Mouse (Mus musculus): ENCODE results near the gene Cd3g.

Gene Cd3g

DNA sequence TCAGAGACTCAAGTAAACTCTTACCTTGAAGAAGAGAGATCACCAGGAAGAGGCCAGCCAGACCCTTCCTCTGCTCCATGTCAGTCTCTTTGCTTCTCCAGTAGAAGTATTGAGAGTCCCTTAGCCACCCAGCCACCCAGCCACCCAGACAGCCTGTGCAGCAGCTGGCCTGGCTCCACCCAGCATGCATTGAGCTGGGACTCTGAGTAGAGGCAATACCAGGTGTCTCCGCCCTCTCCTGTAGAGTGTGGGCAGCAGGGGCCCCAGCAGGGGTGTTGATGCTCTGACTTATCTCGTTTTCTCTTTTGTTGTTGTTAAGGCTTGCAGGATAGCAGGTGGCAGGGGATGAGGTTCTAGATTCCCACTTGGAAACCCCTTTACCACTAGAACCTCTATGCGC is at the start of gene Cd3g:
Gene Cd3g (minus strand): TSS at position 190 of the 400 bp plus-strand sequence.
- DNase-seq (ENCODE audit: extremely low spot score): no peak

- no peak for DNase-seq (ENCODE audit: extremely low spot score)
Observed at GRCm38 (mm10) chr9:45027376-45027775, 47.1 kb upstream of the Cd3g start.

DNA sequence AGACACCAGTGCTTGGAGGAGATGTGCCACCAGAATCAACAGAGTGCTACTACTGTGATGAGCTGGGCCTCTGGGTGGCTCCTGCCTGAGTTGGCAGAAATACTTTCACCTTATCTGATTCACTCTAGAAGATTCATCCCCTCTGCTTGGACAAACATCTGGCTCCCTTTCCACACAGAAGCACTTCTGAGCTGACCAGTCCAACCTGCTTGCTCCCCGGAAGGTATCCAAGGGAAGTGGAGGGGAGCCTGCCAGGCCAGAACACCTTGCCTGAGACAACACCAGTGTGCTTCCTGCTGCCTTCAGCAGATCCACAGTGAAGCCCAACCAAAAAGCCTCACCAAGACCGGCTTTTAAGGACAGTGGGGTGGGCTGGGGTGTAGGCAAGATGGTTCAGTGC is 44.0 kb upstream of the Cd3g start:
- DNase-seq (ENCODE audit: extremely low spot score): no peak

GRCm38 (mm10) chr9:45023638-45024037 is 43.4 kb upstream of the Cd3g start:
- no peak for DNase-seq (ENCODE audit: extremely low spot score)

- DNase-seq (ENCODE audit: extremely low spot score): peak; percentile 58
Observed at GRCm38 (mm10) chr9:45022800-45023199, 42.6 kb upstream of the Cd3g start.

DNA sequence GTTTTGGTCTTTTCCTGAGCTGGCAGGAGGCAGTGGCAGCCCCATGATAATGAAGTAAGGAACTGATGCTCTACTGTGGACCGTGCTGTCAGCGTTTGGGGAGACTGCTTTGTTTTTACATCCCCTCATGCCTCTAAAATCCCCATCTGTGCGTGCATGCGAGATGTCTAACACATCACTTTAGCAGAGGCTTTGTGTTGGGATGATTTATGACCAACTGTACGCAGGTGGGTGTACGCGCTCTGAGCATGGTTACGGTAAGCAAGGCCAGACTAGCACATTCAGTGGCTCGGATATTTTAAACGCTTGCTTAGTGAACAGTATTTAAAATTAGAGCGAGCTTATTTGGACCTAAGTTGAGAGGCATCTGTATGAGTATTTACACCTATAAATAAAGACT is 37.8 kb upstream of the Cd3g start:
- no peak for DNase-seq (ENCODE audit: extremely low spot score)

GRCm38 (mm10) chr9:45015841-45016240 is 35.6 kb upstream of the Cd3g start:
- no peak for DNase-seq (ENCODE audit: extremely low spot score)

DNA sequence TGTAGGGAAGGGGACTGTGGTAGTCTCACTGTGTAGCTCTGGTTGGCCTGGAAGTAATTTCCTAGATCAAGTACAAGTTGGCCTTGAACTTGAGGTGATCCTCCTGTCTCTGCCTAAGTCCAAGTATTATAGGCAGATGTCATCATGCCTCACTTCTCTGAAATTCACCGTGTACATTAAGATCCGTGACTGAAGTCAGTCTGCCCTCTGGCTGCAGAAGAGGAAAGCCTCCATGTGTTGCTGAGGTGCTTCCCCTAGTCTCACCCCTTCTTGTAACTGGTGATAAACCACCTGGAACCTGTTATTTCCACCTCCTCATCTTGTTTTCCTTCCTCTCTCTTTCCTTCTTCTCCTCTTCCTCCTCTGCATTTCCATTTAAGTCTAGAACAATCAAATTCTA is 34.6 kb upstream of the Cd3g start:
- no peak for DNase-seq (ENCODE audit: extremely low spot score)

DNA sequence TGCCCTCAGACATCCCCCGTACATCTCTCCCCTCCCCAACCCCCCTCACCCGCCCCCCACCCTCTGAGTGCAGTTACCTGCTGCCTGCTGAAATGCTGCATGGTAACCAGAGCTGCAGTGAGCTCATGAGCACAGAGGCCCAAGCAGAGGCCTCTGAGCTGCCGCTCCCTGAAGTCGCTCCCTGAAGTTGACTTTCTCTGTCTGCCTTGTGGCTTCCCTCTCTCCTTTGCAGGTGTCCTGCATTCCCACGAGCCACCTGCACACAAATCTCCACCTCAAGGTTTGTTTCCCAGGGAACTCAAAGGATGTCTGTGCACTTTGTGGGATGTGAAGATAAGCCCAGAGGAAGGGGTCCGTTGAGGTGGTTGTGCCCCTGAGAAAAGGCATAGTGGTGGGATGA is 31.1 kb upstream of the Cd3g start:
- DNase-seq (ENCODE audit: extremely low spot score): no peak

GRCm38 (mm10) chr9:45010461-45010860 is 30.2 kb upstream of the Cd3g start:
- no peak for DNase-seq (ENCODE audit: extremely low spot score)

GRCm38 (mm10) chr9:45009180-45010078 is 29.2 kb upstream of the Cd3g start, which contains the start of gene Cd3e:
TSS of gene Cd3e (minus strand) at chr9:45009627.
- no peak for DNase-seq (ENCODE audit: extremely low spot score)

GRCm38 (mm10) chr9:45008342-45008741 is 28.1 kb upstream of the Cd3g start:
- DNase-seq (ENCODE audit: extremely low spot score): no peak

DNA sequence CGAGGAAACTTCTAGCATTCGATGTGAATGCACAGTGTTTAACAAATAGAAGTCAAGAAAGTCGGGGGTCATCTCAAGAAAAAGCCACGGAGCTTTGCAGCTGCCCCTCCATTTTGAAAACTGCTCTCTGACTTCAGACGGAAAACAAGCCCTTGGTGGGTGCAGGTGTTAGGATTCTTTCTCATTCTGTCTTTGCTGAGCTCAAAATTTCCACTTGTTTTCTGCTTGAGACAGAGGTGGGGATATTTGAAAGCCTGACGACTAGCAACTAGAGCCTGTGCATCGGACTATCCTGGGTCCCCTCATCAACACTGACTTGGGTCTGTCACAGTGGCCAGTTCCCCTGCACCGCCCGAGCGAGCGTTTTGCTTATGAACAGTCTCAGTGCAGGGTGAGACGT is 27.2 kb upstream of the Cd3g start:
- no peak for DNase-seq (ENCODE audit: extremely low spot score)

- DNase-seq (ENCODE audit: extremely low spot score): no peak
Observed at GRCm38 (mm10) chr9:45000249-45000648, 20.0 kb upstream of the Cd3g start.

DNA sequence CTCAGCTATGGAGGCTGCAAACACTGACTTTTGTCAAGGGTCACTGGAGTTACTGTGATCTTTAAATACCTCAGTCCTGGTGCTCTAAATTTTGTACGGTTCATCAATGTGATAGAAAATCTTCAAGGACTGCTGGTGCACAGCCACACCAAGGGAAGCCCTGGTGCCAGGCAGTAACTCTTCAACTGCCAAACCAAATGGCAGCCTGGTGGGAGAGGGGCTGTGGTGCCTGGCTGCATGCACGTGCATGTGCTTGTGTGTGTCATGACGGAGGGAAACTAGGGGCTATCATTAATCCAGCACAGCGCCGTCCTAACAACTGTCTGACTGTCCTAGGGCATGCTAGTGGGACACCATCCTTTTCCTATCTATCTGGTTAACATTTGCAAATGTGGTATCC is 19.5 kb upstream of the Cd3g start:
- DNase-seq (ENCODE audit: extremely low spot score): no peak

- DNase-seq (ENCODE audit: extremely low spot score): no peak
Observed at GRCm38 (mm10) chr9:44999171-44999570, 18.9 kb upstream of the Cd3g start.

DNA sequence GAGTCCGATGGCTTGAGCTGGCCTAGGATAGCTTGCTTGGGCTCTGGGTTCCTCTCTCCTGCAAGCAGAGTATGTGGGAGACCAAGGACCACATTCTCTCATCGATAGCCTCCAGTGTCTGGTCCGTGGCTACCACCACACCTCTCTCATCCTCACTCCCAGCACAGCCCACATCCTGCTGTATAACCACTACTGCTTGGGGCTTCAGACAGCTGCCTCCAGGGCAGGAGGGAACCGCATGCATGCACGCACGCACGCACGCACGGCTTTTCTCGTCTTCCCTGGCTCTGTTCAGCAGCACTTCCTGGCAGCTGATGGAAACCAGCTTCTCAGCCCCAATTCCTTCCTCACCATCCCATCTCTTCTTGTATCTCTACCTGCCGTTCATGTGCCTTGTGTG is 17.9 kb upstream of the Cd3g start:
- no peak for DNase-seq (ENCODE audit: extremely low spot score)

GRCm38 (mm10) chr9:44996590-44996989 is 16.4 kb upstream of the Cd3g start:
- DNase-seq (ENCODE audit: extremely low spot score): no peak

DNA sequence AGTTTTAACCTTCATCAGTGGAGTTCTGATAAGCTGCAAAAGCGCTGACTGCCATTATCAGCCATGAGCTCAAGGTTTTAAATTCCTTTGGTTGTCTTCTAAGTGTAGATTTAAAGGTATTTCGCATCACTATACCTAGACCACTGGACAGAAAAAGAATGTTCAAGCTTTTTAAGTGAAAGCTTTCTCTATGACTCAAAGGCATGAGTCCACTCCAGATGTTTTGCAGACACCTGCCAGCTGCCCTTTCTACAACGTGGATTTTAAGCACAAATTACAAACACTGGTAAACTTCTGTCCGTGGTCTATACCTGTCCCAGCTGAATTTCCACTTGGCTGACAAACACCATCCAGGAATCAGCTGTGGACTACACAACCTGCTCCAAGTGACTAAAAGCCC is 14.7 kb upstream of the Cd3g start:
- DNase-seq (ENCODE audit: extremely low spot score): no peak

- no peak for DNase-seq (ENCODE audit: extremely low spot score)
Observed at GRCm38 (mm10) chr9:44993268-44993667, 13.0 kb upstream of the Cd3g start.

DNA sequence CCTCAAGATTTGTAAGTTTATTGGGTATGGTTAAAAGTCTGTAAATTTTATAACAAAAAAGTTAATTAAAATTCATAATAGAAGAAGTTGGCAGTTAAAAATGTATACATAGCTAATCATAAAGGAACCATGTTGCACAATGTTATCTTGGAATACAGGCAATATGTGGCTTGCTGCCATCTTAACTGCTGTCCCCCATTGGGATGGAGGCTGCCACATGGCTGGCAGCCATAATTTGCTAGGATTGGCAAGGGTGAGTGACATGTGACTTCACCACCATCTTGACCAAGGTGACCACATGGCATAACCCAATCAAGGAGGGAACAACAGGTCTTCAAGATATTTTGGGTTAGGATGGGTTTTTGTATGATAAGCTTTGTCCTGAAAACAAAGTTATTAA is 12.0 kb upstream of the Cd3g start:
- no peak for DNase-seq (ENCODE audit: extremely low spot score)

- no peak for DNase-seq (ENCODE audit: extremely low spot score)
Observed at GRCm38 (mm10) chr9:44991821-44992220, 11.6 kb upstream of the Cd3g start.

DNA sequence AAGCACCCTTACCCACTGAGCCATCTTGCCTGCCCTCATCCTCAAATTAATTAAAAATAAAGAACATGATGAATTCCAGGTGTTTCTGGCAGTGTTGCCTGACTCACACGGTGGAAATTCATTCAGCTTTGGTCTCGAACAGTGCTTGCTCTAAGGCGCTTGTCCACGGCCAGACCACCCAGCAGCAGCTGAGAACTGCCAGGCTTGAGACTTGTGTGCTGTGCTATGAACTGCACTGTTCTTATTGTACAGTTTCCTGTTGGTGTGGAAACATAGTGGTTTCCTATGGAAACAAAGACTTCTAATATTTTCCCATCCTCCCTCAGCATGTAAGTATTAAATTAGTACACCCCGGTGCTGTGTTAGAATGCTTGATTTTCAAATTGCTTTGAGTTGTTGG is 6.7 kb upstream of the Cd3g start:
- no peak for DNase-seq (ENCODE audit: extremely low spot score)

All from embryo, embryonic 9.5 days (tissue).